Mouse (Mus musculus) cerebellum, adult 2 months (tissue): ENCODE measurements at regions not wholly inside any gene's neighbourhood (a gene's known extent, or its start where the extent isn't known, plus 50 kb on each side); places are given as distances from the start of the nearest gene placed in this dataset.

ENCODE experiments used
- CTCF ChIP-seq: fragments of 200-500 bp; IDR thresholded peaks from 2 replicates; pipeline ENCODE4 v1.5.1; 2011; ENCODE audit warnings: low read depth, mild to moderate bottlenecking, control low read depth, low read length, moderate library complexity, borderline replicate concordance; ENCODE audit not compliant: insufficient read depth
- POLR2A ChIP-seq: fragments of 200-500 bp; IDR thresholded peaks from 2 replicates; pipeline ENCODE4 v1.6.1; 2011; ENCODE audit warnings: low read length, control low read depth, borderline replicate concordance; ENCODE audit not compliant: insufficient read depth

- TF ChIP-seq CTCF (no peak), POLR2A (no peak)
Measured at GRCm38 (mm10) chr5:24255421-24255820, 90.7 kb downstream of the Nupl2 start.
